Mouse (Mus musculus): Measurements from ENCODE around the gene Naalad2.
"Not testable (repeated sequence)": the region's sequence is repeated elsewhere in the genome, so short reads cannot be mapped to it uniquely, and the experiment has no call there.

The Naalad2 gene

GRCm38 (mm10) chr9:18402895-18403294 is at the start of gene Naalad2:
Naalad2 (minus strand) TSS chr9:18402995.
- DNase-seq (ENCODE audit: low read depth, low spot score), result not testable (repeated sequence)

- no peak for DNase-seq (ENCODE audit: low read depth, low spot score)
Measured at GRCm38 (mm10) chr9:18431687-18432086, 28.9 kb upstream of the Naalad2 start.

- DNase-seq (ENCODE audit: low read depth, low spot score), result no peak
Measured at GRCm38 (mm10) chr9:18430354-18430753, 27.6 kb upstream of the Naalad2 start, which contains the start of gene Mbd3l2. Mbd3l2 (plus strand) TSS chr9:18430654.

- not testable (repeated sequence) for DNase-seq (ENCODE audit: low read depth, low spot score)
Measured at GRCm38 (mm10) chr9:18412371-18412770, 9.6 kb upstream of the Naalad2 start.

GRCm38 (mm10) chr9:18404118-18404517 is 1.3 kb upstream of the Naalad2 start, which contains the start of gene Ubtfl1:
Ubtfl1 (plus strand) TSS chr9:18404418.
- DNase-seq (ENCODE audit: low read depth, low spot score), result no peak

- DNase-seq (ENCODE audit: low read depth, low spot score), result no peak
Measured at GRCm38 (mm10) chr9:18399629-18400028, 3.2 kb downstream of the Naalad2 start.

GRCm38 (mm10) chr9:18385782-18386181 is 17.0 kb downstream of the Naalad2 start:
- DNase-seq (ENCODE audit: low read depth, low spot score), result no peak

- DNase-seq (ENCODE audit: low read depth, low spot score), result not testable (repeated sequence)
Measured at GRCm38 (mm10) chr9:18373026-18373425, 29.8 kb downstream of the Naalad2 start.

- DNase-seq (ENCODE audit: low read depth, low spot score), result no peak
Measured at GRCm38 (mm10) chr9:18319990-18320389, 82.8 kb downstream of the Naalad2 start.

- no peak for DNase-seq (ENCODE audit: low read depth, low spot score)
Measured at GRCm38 (mm10) chr9:18298301-18298700, 104.5 kb downstream of the Naalad2 start.

- no peak for DNase-seq (ENCODE audit: low read depth, low spot score)
Measured at GRCm38 (mm10) chr9:18293026-18293781, 109.6 kb downstream of the Naalad2 start.

GRCm38 (mm10) chr9:18292443-18292922 is 110.3 kb downstream of the Naalad2 start:
- no peak for DNase-seq (ENCODE audit: low read depth, low spot score)

- DNase-seq (ENCODE audit: low read depth, low spot score), result peak; percentile 92
Measured at GRCm38 (mm10) chr9:18291571-18292429, 111.0 kb downstream of the Naalad2 start, which contains the start of gene Chordc1. Chordc1 (plus strand) TSS chr9:18292125.

- DNase-seq (ENCODE audit: low read depth, low spot score), result not testable (repeated sequence)
Measured at GRCm38 (mm10) chr9:18278693-18279092, 124.1 kb downstream of the Naalad2 start.

- DNase-seq (ENCODE audit: low read depth, low spot score), result peak; percentile 19
Measured at GRCm38 (mm10) chr9:18277497-18277896, 125.3 kb downstream of the Naalad2 start.

GRCm38 (mm10) chr9:18276844-18277243 is 126.0 kb downstream of the Naalad2 start:
- DNase-seq (ENCODE audit: low read depth, low spot score), result no peak

GRCm38 (mm10) chr9:18275901-18276300 is 126.9 kb downstream of the Naalad2 start:
- no peak for DNase-seq (ENCODE audit: low read depth, low spot score)
